Mouse (Mus musculus) midbrain, embryonic 13.5 days (tissue): ENCODE results near the gene Pcnp. TPM values are rescaled to one million over a fixed set of nuclear protein-coding genes. Genes with fewer than 3 reads are reported as not detected.

Experiments
- microRNA-seq: library from miRNA; unstranded; fragments of <30 nt; microRNA quantifications from one replicate; pipeline ENCODE4, GENCODE M21; 2016
- polyA plus RNA-seq: library from polyadenylated mRNA; unstranded; fragments of >200 nt; fragmentation: Nextera tagmentation; extraction: Ambion mirVana; gene quantifications from 2 replicates; pipeline ENCODE4 v1.2.1, GENCODE M21; 2015

The Pcnp gene
- polyA plus RNA-seq, 1 experiment from 2014 or later = 259 TPM

Small RNAs within 50 kb of the gene (microRNA-seq; reads per million reads assigned to microRNA genes)
- gene Gm24047 = not detected

Other genes with a start within 250 kb of the Pcnp start
- 0.89 and 0.98 TPM in 2 replicates for gene Nfkbiz, start 190.8 kb downstream of the Pcnp start, polyA plus RNA-seq
- gene Nxpe3, start 134.5 kb downstream of the Pcnp start, polyA plus RNA-seq = 1.1 and 1.5 TPM in 2 replicates
- 17.2 and 17.8 TPM in 2 replicates for gene Cep97, start 94.9 kb downstream of the Pcnp start, polyA plus RNA-seq
- 616 and 636 TPM in 2 replicates for gene Rpl24, start 63.5 kb downstream of the Pcnp start, polyA plus RNA-seq
- gene Zbtb11, start 55.9 kb downstream of the Pcnp start, polyA plus RNA-seq = 21.2 and 21.4 TPM in 2 replicates
- gene Trmt10c, start 8.1 kb upstream of the Pcnp start, polyA plus RNA-seq = 23.2 and 23.8 TPM in 2 replicates
- 65.1 and 73.7 TPM in 2 replicates for gene Senp7, start 18.6 kb upstream of the Pcnp start, polyA plus RNA-seq
- 0.23 and 0.28 TPM in 2 replicates for gene Impg2, start 174.6 kb upstream of the Pcnp start, polyA plus RNA-seq